Mouse (Mus musculus) adrenal gland, adult 18-20 months (tissue): ENCODE data around the gene Sema4b. TPM values are rescaled to one million over a fixed set of nuclear protein-coding genes. Genes with fewer than 3 reads are reported as not detected.
A peak's percentile ranks its signal among the peaks of the same experiment; 100 is the strongest.

Experiments
- DNase-seq, 2 experiments: peaks; one replicate each; pipeline ENCODE4 v3.0.0; 2021 to 2022; ENCODE audit warnings: low spot score in 2 of 2
- total RNA-seq, 2 experiments: library from RNA; stranded (reverse); gene quantifications; 1 replicate in 1 of 2; 2 replicates in 1 of 2; pipeline ENCODE4 v1.2.3; 2021

The Sema4b gene
- total RNA-seq, 2 experiments from 2014 or later: 62.7 to 75.9 TPM

GRCm38 (mm10) chr7:80260625-80261371, 74.2 kb downstream of the Sema4b start, which contains the start of gene Ngrn:
TSS of gene Ngrn (plus strand) at chr7:80261215.
- DNase-seq: peak; percentile 73 to 75

GRCm38 (mm10) chr7:80261372-80261990, 74.8 kb downstream of the Sema4b start:
- DNase-seq: no peak

- no peak for DNase-seq
Observed at GRCm38 (mm10) chr7:80264606-80265005, 78.0 kb downstream of the Sema4b start.

GRCm38 (mm10) chr7:80267764-80268163, 81.1 kb downstream of the Sema4b start:
- DNase-seq: no peak

GRCm38 (mm10) chr7:80268897-80269750, 82.5 kb downstream of the Sema4b start, which contains the start of gene Vps33b:
TSS of gene Vps33b (plus strand) at chr7:80269649.
- peak; percentile 94 to 97 for DNase-seq

GRCm38 (mm10) chr7:80269751-80270255, 83.2 kb downstream of the Sema4b start:
- no peak for DNase-seq

GRCm38 (mm10) chr7:80273456-80273855, 86.8 kb downstream of the Sema4b start:
- no peak for DNase-seq

Other genes with a start within 250 kb of the Sema4b start
- gene Zfp710, start 162.0 kb upstream of the Sema4b start, total RNA-seq: 10 to 100 TPM; 13.8 to 14.3 TPM
- 100 to 1,000 TPM; 116 to 190 TPM for gene Idh2, start 71.4 kb upstream of the Sema4b start, total RNA-seq
- gene Cib1, start 46.0 kb downstream of the Sema4b start, total RNA-seq: 10 to 100 TPM; 53.9 to 64.2 TPM
- gene Gdpgp1, start 46.0 kb downstream of the Sema4b start, total RNA-seq: 1 to 10 TPM; 3.8 to 4.1 TPM
- gene Ttll13, start 59.5 kb downstream of the Sema4b start, total RNA-seq: 1 to 10 TPM; 1.2 to 1.7 TPM
- gene Ngrn, start 74.4 kb downstream of the Sema4b start, total RNA-seq: 10 to 100 TPM; 40.7 to 41.4 TPM
- gene Vps33b, start 82.8 kb downstream of the Sema4b start, total RNA-seq: 10 to 100 TPM; 14.9 to 26.6 TPM
- 1 to 10 TPM; 3.6 to 4.6 TPM for gene Prc1, start 107.6 kb downstream of the Sema4b start, total RNA-seq
- gene Rccd1, start 137.6 kb downstream of the Sema4b start, total RNA-seq: 10 to 100 TPM in 1 of 2 experiments, 1 to 10 TPM in 1; 7.3 to 11.9 TPM
- 10 to 100 TPM; 71.5 to 85.8 TPM for gene Unc45a, start 154.2 kb downstream of the Sema4b start, total RNA-seq
- 10 to 100 TPM; 38.5 to 45.9 TPM for gene Hddc3, start 156.3 kb downstream of the Sema4b start, total RNA-seq
- gene Man2a2, start 184.5 kb downstream of the Sema4b start, total RNA-seq: 10 to 100 TPM; 76.6 to 88.8 TPM
- gene Fes, start 201.1 kb downstream of the Sema4b start, total RNA-seq: 10 to 100 TPM in 1 of 2 experiments, 1 to 10 TPM in 1; 8.4 to 13.0 TPM
- gene Furin, start 218.6 kb downstream of the Sema4b start, total RNA-seq: 100 to 1,000 TPM; 143 to 158 TPM